Mouse (Mus musculus) layer of hippocampus, postnatal 14 days (tissue): ENCODE data around the gene Tbx4. TPM values are rescaled to one million over a fixed set of nuclear protein-coding genes. Genes with fewer than 3 reads are reported as not detected.

ENCODE experiments used
- DNase-seq, 2 experiments: peaks; one replicate each; pipeline ENCODE4 v3.0.0; 2021 to 2022; ENCODE audit warnings: low spot score in 2 of 2, mixed read lengths in 1 of 2
- total RNA-seq, 2 experiments: library from RNA; stranded (reverse); gene quantifications; 2 replicates each; pipeline ENCODE4 v1.2.3; 2021

The Tbx4 gene
- total RNA-seq, 2 experiments from 2014 or later: 0.24 to 0.53 TPM

- DNase-seq: no peak
These were observed 10.2 kb downstream of the Tbx4 start for GRCm38 (mm10) chr11:85896335-85896985.

- DNase-seq: no peak
These were observed 14.1 kb downstream of the Tbx4 start for GRCm38 (mm10) chr11:85900291-85900690.

- DNase-seq: no peak
These were observed 23.3 kb downstream of the Tbx4 start for GRCm38 (mm10) chr11:85909514-85909913.

DNA sequence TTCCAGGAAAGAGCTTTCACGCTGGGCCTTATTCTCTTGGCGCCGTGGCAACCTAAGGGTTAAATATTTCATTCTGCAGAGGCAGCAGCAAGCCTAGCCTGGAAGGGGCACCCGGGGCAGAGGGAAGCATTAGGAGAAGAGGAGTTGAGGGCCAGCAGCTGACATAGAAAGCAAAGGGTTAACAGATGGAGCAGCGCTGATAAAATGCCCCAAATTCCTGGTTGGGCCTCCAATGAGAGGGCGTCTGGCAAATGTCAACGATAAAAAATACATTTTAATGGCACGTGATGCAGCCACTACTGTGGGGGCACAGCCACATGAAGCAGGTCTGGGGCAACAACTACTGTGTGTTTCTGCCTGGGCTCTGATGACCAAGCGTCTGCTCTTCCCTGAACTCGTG, 23.9 kb downstream of the Tbx4 start:
- no peak for DNase-seq

DNA sequence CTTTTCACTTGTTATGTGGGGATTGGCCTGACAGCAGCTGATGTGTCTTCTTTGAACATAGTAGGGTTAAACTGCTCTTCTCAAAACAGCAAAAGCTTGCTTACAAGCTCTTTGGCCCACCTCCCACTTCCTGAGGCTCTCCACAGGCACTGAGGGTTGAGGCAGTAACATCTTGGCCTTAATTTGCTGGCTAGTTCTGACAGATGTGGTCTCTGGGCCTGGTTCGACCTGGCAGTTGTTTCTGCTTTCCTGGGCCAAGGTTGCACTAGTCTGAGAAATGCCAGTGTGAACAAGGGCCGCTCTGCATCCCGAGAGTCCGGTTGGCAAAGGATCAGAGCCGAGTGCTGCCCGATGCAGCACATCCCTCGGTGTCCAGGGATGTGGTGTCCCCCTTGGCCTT, 27.3 kb downstream of the Tbx4 start:
- no peak for DNase-seq

DNA sequence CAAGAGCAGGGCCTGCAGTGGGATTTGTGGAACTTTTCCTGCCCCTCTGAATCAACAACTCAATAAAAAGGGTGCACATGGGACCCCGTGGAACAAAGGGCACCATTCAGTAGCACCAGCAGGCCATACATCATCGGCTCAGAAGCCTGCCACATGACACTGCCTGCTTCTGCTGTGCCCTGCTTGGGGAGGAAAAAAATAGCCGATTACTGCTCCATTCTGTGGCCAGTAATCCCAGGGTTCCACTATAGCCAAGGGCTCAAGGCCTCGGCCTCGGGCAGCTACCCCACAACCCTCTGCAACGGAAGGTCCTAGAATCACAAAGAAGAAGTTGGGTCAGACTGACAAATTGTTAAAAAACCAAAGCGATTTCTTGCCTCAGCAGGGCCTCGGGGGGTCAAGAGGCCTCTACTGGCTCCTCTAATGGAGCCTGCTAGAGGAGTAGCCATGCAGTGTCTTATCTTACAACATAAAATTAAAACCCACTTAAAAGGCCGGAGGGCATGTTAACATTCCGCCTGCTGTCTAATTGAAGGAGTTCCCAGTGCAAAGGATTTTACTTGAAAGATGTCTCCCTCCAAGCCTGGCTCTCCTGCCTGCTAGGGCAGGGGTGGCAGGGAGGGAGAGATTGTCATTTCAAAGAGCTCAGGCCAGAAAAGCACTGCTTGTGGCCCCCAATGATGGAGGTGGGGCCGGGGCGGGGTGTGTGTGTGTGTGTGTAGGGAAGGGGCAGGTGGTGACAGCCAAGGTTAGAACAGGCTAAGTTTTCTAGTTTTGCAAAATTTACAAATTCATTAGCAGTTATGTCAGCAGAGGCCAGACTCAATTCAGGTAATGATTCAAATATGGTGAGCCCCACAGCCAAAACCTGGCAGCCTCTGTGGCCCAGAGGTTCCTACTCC, 31.1 kb downstream of the Tbx4 start:
- DNase-seq: no peak

GRCm38 (mm10) chr11:85917993-85918325, 31.7 kb downstream of the Tbx4 start:
- no peak for DNase-seq

GRCm38 (mm10) chr11:85918388-85918940, 32.2 kb downstream of the Tbx4 start:
- DNase-seq: no peak

DNA sequence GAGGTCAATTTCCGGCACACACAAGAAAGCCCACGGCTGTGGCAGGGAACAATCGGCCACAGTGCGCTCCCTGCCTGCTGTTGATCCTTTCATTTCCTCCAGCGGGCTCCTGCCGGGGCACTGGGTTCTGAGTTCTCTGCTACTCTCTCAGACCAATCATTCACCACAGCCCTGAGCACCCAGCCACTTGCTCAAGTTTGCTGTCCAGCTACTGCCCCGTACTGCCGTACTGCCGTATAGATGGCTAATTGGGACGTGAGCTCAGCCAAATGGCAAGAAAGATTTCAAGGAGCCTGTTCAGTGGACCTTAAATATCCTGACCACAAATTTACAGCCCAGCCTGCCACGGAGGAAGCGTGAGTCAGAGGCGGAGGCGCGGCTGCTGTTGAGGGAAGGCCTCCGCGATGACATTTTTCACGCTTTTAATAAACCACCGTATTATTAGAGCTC, 39.1 kb downstream of the Tbx4 start:
- DNase-seq: peak in 1 of 2 experiments; percentile 21

GRCm38 (mm10) chr11:85926287-85926764, 40.1 kb downstream of the Tbx4 start:
- no peak for DNase-seq

DNA sequence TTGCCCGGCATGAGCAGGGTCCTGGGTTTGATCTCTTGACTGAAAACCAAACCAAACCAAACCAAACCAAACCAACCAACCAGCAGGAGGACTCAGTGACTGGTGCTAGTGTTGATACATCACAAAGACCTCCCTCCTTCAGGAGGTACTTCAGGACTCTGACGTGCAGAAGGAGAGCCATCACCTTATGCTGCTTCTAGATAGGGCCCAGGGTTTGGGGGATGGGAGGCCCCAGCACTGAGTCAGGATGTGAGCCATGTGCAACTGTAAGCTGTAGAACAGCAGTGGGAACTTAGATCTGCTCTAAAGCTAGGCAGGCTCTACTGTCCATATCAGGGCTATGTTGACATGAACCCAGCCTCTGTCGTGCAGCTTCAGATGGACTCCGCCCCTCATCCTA, 41.9 kb downstream of the Tbx4 start:
- no peak for DNase-seq

GRCm38 (mm10) chr11:85929651-85930050, 43.4 kb downstream of the Tbx4 start:
- DNase-seq: no peak

DNA sequence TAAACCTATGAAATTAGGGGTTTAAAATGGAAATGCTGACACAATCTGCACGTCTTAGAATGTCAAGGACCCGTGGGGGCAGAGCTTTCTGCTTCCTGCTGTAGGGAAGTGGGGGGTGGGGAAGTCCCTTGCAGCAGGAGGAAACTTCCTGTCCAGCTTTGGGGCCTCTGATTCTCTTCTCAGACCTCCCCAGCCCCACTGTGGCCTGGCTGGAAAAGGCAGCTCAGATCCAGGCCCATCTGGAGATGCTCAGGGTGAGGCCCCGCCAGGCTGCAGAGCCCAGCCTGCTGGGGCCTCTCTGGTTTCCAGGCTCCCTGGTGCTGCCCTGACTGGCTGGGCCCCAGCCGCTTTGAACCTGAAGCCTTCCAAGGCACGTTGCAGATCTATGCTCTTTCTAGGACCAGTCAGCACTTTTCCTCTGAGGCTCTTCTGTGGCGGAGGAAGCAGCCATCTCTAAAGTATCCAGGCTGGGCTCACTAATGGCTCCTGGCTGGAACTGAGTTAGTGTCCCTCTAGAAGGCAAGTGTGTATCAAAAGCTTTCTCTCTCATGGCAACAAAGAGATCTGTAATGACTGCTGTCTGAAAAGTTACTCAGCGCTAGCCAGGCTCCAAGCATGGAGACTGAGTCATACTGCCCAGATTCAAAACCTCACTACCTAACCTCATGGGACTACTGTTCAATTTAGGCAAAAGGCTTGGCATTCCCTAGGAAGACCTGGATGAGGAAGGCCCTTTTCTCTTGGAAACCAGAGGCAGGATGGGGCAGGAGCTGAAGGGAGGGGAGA, 55.8 kb downstream of the Tbx4 start:
- DNase-seq: no peak

GRCm38 (mm10) chr11:85948765-85949164, 62.5 kb downstream of the Tbx4 start:
- DNase-seq: no peak

GRCm38 (mm10) chr11:85949749-85950148, 63.5 kb downstream of the Tbx4 start:
- no peak for DNase-seq

GRCm38 (mm10) chr11:85952538-85952937, 66.3 kb downstream of the Tbx4 start:
- DNase-seq: no peak

DNA sequence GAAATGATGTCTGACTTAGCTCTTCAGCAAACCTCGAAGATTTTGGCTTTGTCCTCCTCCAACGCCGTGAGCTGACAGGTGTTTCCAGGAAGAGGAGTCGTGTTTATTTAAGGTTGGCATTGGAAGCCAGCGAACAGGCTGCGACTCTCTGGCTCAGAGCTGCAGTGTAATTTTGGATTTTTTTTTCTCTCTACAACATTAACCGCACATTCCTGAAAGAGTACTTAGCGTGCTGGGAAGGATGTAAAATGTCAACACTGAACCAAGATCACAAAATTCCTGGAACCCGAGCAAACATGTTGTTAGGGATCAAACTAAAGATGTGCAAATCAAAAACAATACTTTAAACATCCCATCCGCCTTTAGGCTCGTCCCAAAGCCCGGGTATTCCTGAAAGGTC, 69.4 kb downstream of the Tbx4 start:
- DNase-seq: no peak

- DNase-seq: no peak
These were observed 70.2 kb downstream of the Tbx4 start for GRCm38 (mm10) chr11:85956422-85956821.

DNA sequence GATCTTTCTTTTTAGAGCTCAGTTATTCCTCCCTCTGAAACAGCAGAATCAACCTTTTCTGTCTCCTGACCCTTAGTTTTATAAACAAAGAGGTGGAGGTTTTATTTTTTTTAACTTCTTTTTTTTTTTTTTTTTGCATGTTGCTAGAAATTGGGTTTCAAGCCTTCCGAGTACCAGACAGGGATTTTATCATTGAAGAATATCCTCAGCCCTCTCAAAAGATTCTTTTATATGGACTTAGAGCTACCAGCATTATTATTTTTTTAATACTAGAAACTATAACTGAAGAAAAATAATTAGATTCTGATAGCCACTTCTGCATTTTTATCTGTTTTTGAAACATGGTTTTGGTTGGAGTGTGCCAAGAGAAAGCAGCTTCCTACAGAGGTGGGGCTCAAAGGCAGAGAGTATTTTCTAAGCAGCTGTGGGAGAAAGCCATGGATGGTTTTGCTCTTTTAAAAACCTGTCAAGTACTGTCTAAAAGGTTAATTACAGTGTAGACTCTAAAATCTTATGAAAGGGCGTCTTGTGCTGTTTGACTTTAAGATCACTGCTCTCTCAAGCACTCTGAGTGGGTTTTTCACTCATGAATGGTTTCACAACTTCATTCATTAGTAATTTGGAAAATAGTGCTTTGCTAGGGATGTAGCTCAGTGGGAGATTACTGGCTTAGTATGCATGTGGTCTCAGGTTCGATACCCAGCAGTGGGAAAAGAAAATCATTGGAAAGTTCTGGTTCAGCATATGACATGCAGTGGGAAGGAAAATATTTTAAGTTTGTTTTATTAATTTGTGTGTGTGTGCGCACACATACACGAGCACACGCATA, 70.9 kb downstream of the Tbx4 start:
- DNase-seq: no peak

- no peak for DNase-seq
These were observed 73.6 kb downstream of the Tbx4 start for GRCm38 (mm10) chr11:85959837-85960236.
